Mouse (Mus musculus) bone marrow macrophage, adult 2 months (primary cell): Measurements from ENCODE around the gene Ypel3.

Source experiments
- CTCF ChIP-seq: IDR thresholded peaks from 2 replicates; pipeline ENCODE4 v1.5.1; 2012; ENCODE audit warnings: low read depth, mild to moderate bottlenecking, low read length, moderate library complexity
- POLR2A ChIP-seq: IDR thresholded peaks from 2 replicates; pipeline ENCODE4 v1.6.1; 2012; ENCODE audit warnings: mild to moderate bottlenecking, low read depth, low read length, borderline replicate concordance

- no peak for TF ChIP-seq CTCF
- TF ChIP-seq POLR2A: no peak
Measured at GRCm38 (mm10) chr7:126781661-126782370, 5.1 kb downstream of the Ypel3 start.
